Mouse (Mus musculus): ENCODE measurements around the gene Agbl5. TPM values are rescaled to one million over a fixed set of nuclear protein-coding genes. Genes with fewer than 3 reads are reported as not detected.

Gene Agbl5
- total RNA-seq, 2 experiments from 2014 or later: 8.9 to 12.5 TPM

DNA sequence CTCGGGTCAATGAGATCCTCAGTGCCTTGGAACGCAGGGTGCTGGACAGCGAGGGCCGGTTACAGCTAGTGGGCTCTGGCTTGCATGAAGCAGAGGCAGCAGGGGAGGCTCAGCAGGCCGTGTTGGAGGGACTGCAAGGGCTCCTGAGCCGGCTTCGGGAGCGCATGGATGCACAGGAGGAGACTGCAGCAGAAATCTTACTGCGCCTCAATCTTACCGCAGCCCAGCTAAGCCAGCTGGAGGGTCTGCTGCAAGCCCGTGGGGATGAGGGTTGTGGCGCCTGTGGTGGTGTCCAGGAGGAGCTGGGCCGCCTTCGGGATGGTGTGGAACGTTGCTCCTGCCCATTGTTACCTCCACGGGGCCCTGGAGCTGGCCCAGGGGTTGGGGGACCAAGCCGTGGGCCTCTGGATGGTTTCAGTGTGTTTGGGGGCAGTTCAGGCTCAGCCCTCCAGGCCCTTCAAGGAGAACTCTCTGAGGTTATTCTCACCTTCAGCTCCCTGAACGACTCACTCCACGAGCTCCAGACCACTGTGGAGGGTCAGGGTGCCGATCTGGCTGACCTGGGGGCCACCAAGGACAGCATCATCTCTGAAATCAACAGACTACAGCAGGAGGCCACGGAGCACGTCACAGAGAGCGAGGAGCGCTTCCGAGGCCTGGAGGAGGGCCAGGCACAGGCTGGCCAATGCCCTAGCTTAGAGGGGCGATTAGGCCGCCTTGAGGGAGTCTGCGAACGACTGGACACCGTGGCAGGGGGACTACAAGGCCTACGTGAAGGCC lies 29.6 kb downstream of the Agbl5 start:
- ATAC-seq (replicated peaks; ENCODE audit: poor library complexity, severe bottlenecking): no peak

DNA sequence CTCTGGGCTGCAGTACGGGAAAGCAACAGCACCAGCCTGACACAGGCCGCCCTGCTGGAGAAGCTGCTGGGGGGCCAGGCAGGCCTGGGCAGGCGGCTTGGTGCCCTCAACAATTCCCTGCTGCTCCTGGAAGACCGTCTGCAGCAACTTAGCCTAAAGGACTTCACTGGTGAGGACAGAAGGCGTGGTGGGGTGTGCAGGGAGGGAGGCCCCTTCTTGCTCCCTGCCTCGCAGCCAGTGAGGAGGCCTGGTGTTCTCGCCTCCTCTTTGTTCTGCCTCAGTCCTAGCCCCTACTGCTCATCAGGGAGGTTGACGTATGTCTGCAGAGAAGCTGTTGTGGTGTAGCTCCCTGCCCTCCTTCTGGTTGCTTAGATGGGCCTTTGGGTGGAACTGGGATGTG lies 30.2 kb downstream of the Agbl5 start:
- no peak for ATAC-seq (replicated peaks; ENCODE audit: poor library complexity, severe bottlenecking)

- no peak for ATAC-seq (replicated peaks; ENCODE audit: poor library complexity, severe bottlenecking)
These were observed 31.5 kb downstream of the Agbl5 start for GRCm38 (mm10) chr5:30919831-30920614.

DNA sequence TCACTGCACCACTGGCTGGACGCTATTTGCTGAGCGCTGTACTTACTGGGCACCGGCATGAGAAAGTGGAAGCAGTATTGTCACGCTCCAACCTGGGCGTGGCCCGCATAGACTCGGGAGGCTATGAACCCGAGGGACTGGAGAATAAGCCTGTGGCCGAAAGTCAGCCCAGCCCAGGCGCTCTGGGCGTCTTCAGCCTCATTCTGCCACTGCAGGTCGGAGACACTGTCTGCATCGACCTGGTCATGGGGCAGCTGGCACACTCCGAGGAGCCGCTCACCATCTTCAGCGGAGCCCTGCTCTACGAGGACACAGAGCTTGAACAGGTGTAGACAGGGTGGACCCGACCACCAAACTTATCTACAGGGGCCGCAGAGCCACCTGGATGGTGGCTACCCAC lies 32.1 kb downstream of the Agbl5 start:
- no peak for ATAC-seq (replicated peaks; ENCODE audit: poor library complexity, severe bottlenecking)

DNA sequence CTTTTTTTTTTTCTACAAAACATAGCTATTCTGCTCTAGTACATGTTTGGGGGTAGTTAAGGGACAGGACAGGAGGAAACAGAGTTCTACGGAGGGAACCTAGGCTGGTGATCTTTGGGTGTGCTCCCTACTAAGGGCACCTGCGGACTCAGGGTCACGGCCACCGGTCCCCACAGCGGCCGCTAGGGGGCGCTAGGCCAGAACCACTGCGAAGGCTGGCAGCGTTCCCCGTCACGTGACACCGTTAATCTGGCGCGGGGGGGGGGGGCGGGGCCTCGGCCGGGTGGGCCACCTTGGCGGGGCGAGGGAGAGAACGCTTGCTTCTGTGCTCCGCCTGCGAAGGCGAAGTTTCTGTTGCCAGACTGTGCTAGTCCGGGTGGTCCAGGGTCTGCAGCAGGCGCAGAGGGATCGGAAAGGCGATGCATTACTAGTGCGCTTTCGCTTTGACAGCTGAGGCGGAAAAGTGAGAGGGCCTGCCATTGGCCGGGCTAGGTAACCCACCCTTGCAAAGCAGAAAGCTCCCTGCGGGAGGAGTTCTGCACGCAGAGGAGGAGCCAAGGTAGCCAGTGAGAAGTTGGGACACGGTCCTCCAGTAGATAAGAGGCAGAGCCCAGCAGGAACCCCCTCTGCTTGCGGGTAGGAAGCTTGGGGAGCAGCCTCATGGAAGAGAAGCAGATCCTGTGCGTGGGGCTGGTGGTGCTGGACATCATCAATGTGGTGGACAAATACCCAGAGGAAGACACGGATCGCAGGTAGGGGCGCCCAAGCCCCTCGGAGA lies 33.0 kb downstream of the Agbl5 start, which contains the start of gene Khk:
Gene Khk (plus strand): TSS at position 176 of the 778 bp plus-strand sequence.
- peak; percentile 87 for ATAC-seq (replicated peaks; ENCODE audit: poor library complexity, severe bottlenecking)

DNA sequence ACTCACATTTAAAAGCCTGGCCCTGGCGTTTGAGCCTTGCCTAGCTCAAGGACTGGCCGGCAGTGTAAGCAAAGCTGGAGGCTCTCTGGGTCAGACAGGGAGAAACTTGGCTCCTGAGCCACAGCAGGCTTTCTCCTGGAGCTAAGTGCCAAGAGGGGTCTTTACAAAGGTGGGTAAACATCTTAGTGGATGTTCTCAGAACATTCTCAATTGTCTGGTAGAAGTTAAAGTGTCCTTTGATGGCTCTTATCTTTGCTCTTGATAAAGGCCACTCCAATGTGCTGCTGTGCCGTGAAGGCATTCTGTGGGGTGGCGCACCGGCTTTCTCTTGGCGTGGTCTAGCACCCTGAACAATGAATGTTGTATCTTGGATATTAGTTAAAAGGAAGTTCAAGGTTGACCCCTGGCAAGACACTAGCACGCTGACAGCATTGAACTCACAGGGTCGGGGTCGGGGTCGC lies 34.1 kb downstream of the Agbl5 start:
- ATAC-seq (replicated peaks; ENCODE audit: poor library complexity, severe bottlenecking): no peak

DNA sequence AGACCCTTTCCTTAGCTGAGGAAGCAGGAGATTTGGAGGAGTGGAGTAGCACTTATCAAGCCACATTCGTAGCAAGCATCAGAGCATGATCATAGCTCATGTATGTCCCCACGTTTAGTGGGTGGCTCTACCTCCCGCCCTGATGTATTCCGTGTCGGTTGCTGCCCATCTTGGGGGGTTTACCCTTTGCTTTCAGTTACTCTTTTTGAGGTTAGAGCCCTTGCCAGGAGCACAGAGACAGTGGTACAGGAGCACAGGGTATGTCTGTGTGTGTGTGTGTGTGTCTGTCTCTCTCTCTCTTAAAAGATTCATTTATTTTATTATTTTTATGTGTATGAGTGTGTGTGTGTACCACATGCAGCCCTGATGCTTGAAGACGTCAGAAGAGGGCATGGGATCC lies 34.6 kb downstream of the Agbl5 start:
- no peak for ATAC-seq (replicated peaks; ENCODE audit: poor library complexity, severe bottlenecking)

- no peak for ATAC-seq (replicated peaks; ENCODE audit: poor library complexity, severe bottlenecking)
These were observed 36.1 kb downstream of the Agbl5 start for GRCm38 (mm10) chr5:30924614-30925013.

- no peak for ATAC-seq (replicated peaks; ENCODE audit: poor library complexity, severe bottlenecking)
These were observed 36.7 kb downstream of the Agbl5 start for GRCm38 (mm10) chr5:30925217-30925616.

- ATAC-seq (replicated peaks; ENCODE audit: poor library complexity, severe bottlenecking): no peak
These were observed 37.6 kb downstream of the Agbl5 start for GRCm38 (mm10) chr5:30926073-30926472.

- ATAC-seq (replicated peaks; ENCODE audit: poor library complexity, severe bottlenecking): no peak
These were observed 39.5 kb downstream of the Agbl5 start for GRCm38 (mm10) chr5:30927945-30928529.

DNA sequence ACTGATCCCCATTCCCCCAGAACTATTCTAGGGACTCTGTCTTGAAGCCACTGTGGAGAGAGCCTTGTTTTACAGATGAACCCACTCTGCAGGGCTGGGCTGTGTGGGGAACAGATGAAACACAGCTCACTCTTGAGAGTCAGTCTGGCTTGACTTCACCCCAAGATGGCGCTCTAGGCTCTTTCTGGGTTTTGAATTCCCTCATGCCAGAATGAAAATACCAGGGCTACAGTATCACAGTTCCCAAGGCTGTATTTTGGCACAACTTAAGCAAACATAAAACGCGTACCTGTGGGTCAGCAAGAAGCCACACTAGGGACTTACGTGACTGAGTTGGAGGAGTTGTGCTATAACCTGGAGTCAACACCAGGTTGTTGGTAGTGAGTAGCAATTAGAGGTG lies 41.6 kb downstream of the Agbl5 start:
- peak; percentile 58; the same call in 1 of the 2 replicates for ATAC-seq (replicated peaks; ENCODE audit: poor library complexity, severe bottlenecking)

GRCm38 (mm10) chr5:30930846-30931245 lies 42.4 kb downstream of the Agbl5 start:
- ATAC-seq (replicated peaks; ENCODE audit: poor library complexity, severe bottlenecking): no peak

GRCm38 (mm10) chr5:30931378-30931777 lies 42.9 kb downstream of the Agbl5 start:
- no peak for ATAC-seq (replicated peaks; ENCODE audit: poor library complexity, severe bottlenecking)

- no peak for ATAC-seq (replicated peaks; ENCODE audit: poor library complexity, severe bottlenecking)
These were observed 45.2 kb downstream of the Agbl5 start for GRCm38 (mm10) chr5:30933705-30934104.

GRCm38 (mm10) chr5:30934725-30935461 lies 46.4 kb downstream of the Agbl5 start:
- no peak for ATAC-seq (replicated peaks; ENCODE audit: poor library complexity, severe bottlenecking)

- ATAC-seq (replicated peaks; ENCODE audit: poor library complexity, severe bottlenecking): no peak
These were observed 54.5 kb downstream of the Agbl5 start for GRCm38 (mm10) chr5:30943004-30943403.

DNA sequence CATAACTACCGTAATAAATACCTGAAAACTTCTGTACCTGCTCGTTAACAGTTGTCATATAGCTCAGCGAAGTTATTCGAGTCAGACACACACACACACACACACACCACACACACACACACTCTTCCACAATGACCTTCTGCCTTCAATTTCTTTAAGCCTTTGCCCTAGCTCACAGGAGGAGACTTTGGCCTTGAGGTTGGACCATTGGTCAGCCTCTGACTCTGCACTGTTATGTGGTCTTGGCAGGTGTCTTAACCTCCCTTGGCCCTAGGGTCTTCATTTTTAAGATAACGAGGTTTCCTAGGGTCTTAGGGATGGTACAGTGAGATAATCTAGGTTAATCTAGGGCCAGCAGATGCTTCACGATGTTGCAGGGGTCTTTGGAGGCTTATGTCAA lies 55.9 kb downstream of the Agbl5 start:
- ATAC-seq (replicated peaks; ENCODE audit: poor library complexity, severe bottlenecking): no peak

- ATAC-seq (replicated peaks; ENCODE audit: poor library complexity, severe bottlenecking): peak; percentile 28
These were observed 56.7 kb downstream of the Agbl5 start, which contains the start of gene Cgref1 for GRCm38 (mm10) chr5:30944956-30945781. Gene Cgref1 (minus strand): TSS chr5:30945591.
